In the genomic region with DNA sequence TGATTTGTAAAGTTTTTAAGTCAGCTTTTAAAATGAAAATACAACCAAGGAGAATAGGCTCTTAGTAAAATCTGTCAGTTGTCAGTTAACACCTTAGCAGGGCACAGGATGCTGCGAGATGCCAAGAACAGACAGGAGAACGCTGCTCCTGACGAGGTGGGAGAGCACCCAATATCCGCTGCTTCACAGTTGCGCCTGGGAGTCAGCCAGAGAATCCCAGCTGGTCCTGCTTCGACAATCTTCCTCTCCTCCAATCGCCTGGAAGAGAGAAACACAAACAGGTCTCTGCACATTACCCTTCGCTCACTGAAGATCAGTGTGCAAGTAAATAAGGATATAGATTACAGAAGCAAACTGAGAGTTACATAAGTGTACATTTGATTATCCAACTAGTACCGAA, we compare ENCODE assay signal across 12 mouse cellular contexts.
DNase-seq lines count a peak whose midpoint lies in the region; ATAC-seq and TF ChIP-seq lines count a peak whose summit lies in the region.
"Had no signal": no experiment of that assay in that cellular context is flagged by ENCODE, and none has a peak within 500 bp of the region (broad histone marks: within the 10 kb centered on the region; RNA-seq: fewer than 3 reads in every experiment).

No protein-coding gene starts in this region.

- no peak overlapping the region for H3K4me2 ChIP-seq in hindbrain, postnatal 0 days (ENCODE audit: low read depth, low read length)
- no peak overlapping the region for H3K4me2 ChIP-seq in hindbrain, embryonic 12.5 days (replicated peaks)
- H3K4me2 ChIP-seq: neural tube, embryonic 12.5 days had no signal

- peak; percentile 59 for DNase-seq in hindbrain, postnatal 0 days (ENCODE audit: low spot score)
- peak; percentile 29 to 38 for DNase-seq in frontal cortex, postnatal 36 days (ENCODE audit: low spot score in 2 of 2)
- peak; percentile 9 to 24 for DNase-seq in left cerebral cortex, postnatal 10 days (ENCODE audit: extremely low spot score in 1 of 2, low spot score in 2 of 2)
- DNase-seq in telencephalon, adult 2 months (ENCODE audit: low read depth, low spot score): peak; percentile 34
- DNase-seq in thymus, postnatal 10 days (ENCODE audit: low spot score in 2 of 2): no peak
- DNase-seq in retina, postnatal 1 day: no peak
- DNase-seq in urinary bladder, postnatal 25 days (ENCODE audit: low spot score): no peak
- DNase-seq: kidney, adult 11 months had no signal

- no peaks in the 10 kb centered on the region for H3K27me3 ChIP-seq in hindbrain, postnatal 0 days (ENCODE audit: insufficient read depth, low read length)
- no peaks in the 10 kb centered on the region for H3K27me3 ChIP-seq in hindbrain, embryonic 12.5 days
- H3K27me3 ChIP-seq: megakaryocyte, embryonic 14.5 days; neural tube, embryonic 12.5 days had no signal

- no peak for TF ChIP-seq CTCF in hindbrain, postnatal 0 days (IDR thresholded peaks at IDR 0.05; ENCODE audit: low read depth)

- intact Hi-C loops in left cerebral cortex, postnatal 10 days (cut with DNase I): no loop called here

- H3K4me1 ChIP-seq in hindbrain, postnatal 0 days (ENCODE audit: insufficient read depth, low read length): no peaks in the 10 kb centered on the region
- no peaks in the 10 kb centered on the region for H3K4me1 ChIP-seq in hindbrain, embryonic 12.5 days
- H3K4me1 ChIP-seq: megakaryocyte, embryonic 14.5 days; neural tube, embryonic 12.5 days had no signal

- H3K4me3 ChIP-seq in hindbrain, postnatal 0 days (ENCODE audit: low read length): no peak overlapping the region
- H3K4me3 ChIP-seq in hindbrain, embryonic 12.5 days: no peak overlapping the region
- H3K4me3 ChIP-seq: erythroblast, embryonic 14.5 days; megakaryocyte, embryonic 14.5 days; neural tube, embryonic 12.5 days had no signal

- peak; percentile 75 for ATAC-seq in hindbrain, postnatal 0 days
- ATAC-seq in hindbrain, embryonic 12.5 days (ENCODE audit: low FRiP score): no peak

- 58% methylated on average over 9 of the region's 9 CpGs for WGBS in hindbrain, postnatal 0 days
- WGBS in hindbrain, embryonic 12.5 days: 67% methylated on average over 9 of the region's 9 CpGs

- no peaks in the 10 kb centered on the region for H3K36me3 ChIP-seq in hindbrain, postnatal 0 days (ENCODE audit: insufficient read depth, low read length)
- H3K36me3 ChIP-seq in hindbrain, embryonic 12.5 days: no peaks in the 10 kb centered on the region
- H3K36me3 ChIP-seq: neural tube, embryonic 12.5 days had no signal

- H3K9ac ChIP-seq in hindbrain, postnatal 0 days (replicated peaks; ENCODE audit: low read length): no peak overlapping the region
- H3K9ac ChIP-seq in hindbrain, embryonic 12.5 days: no peak overlapping the region
- H3K9ac ChIP-seq: neural tube, embryonic 12.5 days had no signal

- H3K9me3 ChIP-seq in hindbrain, postnatal 0 days (ENCODE audit: low read length): no peaks in the 10 kb centered on the region
- H3K9me3 ChIP-seq in hindbrain, embryonic 12.5 days (replicated peaks): no peaks in the 10 kb centered on the region
- H3K9me3 ChIP-seq: megakaryocyte, embryonic 14.5 days; neural tube, embryonic 12.5 days had no signal

- no peak overlapping the region for H3K27ac ChIP-seq in hindbrain, postnatal 0 days
- H3K27ac ChIP-seq in hindbrain, embryonic 12.5 days: no peak overlapping the region
- H3K27ac ChIP-seq: neural tube, embryonic 12.5 days had no signal

Comparison
In these comparisons a context has a peak if more than half of its experiments do, and no peak if none do; other contexts are left out.
1. DNase-seq: peak in hindbrain, postnatal 0 days (single experiment), frontal cortex, postnatal 36 days (2 of 2), left cerebral cortex, postnatal 10 days (2 of 2) and telencephalon, adult 2 months (single experiment); none in thymus, postnatal 10 days (0 of 2), retina, postnatal 1 day (single experiment) and urinary bladder, postnatal 25 days (single experiment).